Mouse (Mus musculus) neural tube, embryonic 15.5 days (tissue): ENCODE measurements at regions not wholly inside any gene's neighbourhood (a gene's known extent, or its start where the extent isn't known, plus 50 kb on each side); places are given as distances from the start of the nearest gene placed in this dataset.

Experiments used
- ATAC-seq: fragments of 200-750 bp; cut with Nextera tagmentation; 2 replicates; pipeline ENCODE4 v1.8.0; 2017; ENCODE audit warnings: mild to moderate bottlenecking, moderate TSS enrichment, moderate library complexity; ENCODE audit not compliant: low FRiP score
- H3K27ac ChIP-seq: fragments of 300-500 bp; sonication (generic); replicated peaks from 2 replicates; pipeline ENCODE4 v1.5.1; 2015; ENCODE audit warnings: mild to moderate bottlenecking, inconsistent platforms
- H3K27me3 ChIP-seq: fragments of 300-500 bp; sonication (generic); replicated peaks from 2 replicates; pipeline ENCODE4 v1.6.1; 2015; ENCODE audit warnings: inconsistent platforms
- H3K36me3 ChIP-seq: fragments of 300-500 bp; sonication (generic); 2 replicates; pipeline ENCODE4 v1.6.1; 2015; ENCODE audit warnings: inconsistent platforms
- H3K4me1 ChIP-seq: fragments of 300-500 bp; sonication (generic); 2 replicates; pipeline ENCODE4 v1.6.1; 2015; ENCODE audit warnings: inconsistent platforms
- H3K4me2 ChIP-seq: fragments of 300-500 bp; sonication (generic); 2 replicates; pipeline ENCODE4 v1.6.1; 2015; ENCODE audit warnings: inconsistent platforms, mild to moderate bottlenecking, moderate library complexity
- H3K4me3 ChIP-seq: fragments of 300-500 bp; sonication (generic); replicated peaks from 2 replicates; pipeline ENCODE4 v1.5.1; 2015; ENCODE audit warnings: mild to moderate bottlenecking, inconsistent platforms
- H3K9ac ChIP-seq: fragments of 300-500 bp; sonication (generic); replicated peaks from 2 replicates; pipeline ENCODE4 v1.6.1; 2015; ENCODE audit warnings: mild to moderate bottlenecking, inconsistent platforms
- H3K9me3 ChIP-seq: fragments of 300-500 bp; sonication (generic); replicated peaks from 2 replicates; pipeline ENCODE4 v1.6.1; 2016; ENCODE audit warnings: inconsistent platforms
- WGBS: fragments of 180-500 bp; shearing (Covaris S2); methylation state at CpG from one replicate; pipeline ENCODE4 v1.1.7; 2015; ENCODE audit warnings: mixed read lengths; 5-methylcytosine and 5-hydroxymethylcytosine counted together

GRCm38 (mm10) chr10:95003621-95004020, 59.0 kb upstream of the Plxnc1 start:
- Histone ChIP-seq H3K27me3 (no peaks in the 10 kb centered on the region), H3K4me1 (peaks cover 7% of the 10 kb centered on the region; the same call in 1 of the 2 replicates), H3K36me3 (no peaks in the 10 kb centered on the region), H3K27ac (no peak overlapping the region), H3K4me3 (no peak overlapping the region), H3K9me3 (no peaks in the 10 kb centered on the region), H3K4me2 (no peak overlapping the region), H3K9ac (no peak overlapping the region)
- no peak for ATAC-seq
- WGBS = 84% methylated on average over 7 of the region's 7 CpGs

DNA sequence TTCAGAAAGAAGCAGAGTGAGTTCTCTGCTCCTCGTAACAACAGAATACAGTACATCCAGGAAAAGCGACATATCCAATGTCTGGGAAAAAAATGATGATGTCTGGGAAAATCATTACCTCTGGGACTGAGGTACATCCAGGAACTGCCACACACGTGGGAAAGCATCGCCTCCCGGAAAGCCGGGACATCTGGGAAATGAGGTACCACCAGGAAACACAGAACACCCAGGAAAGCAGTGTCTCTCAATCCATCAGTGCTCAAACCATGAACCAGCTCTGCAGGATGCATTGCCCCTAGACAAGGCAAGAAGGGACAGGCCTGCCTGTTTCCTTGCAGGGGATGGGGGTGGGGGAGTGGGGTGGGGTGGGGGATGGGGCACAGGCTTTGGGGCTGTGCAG, 57.0 kb upstream of the Plxnc1 start:
- H3K9ac ChIP-seq = no peak overlapping the region
- 59% methylated on average over 6 of the region's 6 CpGs for WGBS
- H3K9me3 ChIP-seq = no peaks in the 10 kb centered on the region
- ATAC-seq = no peak
- no peaks in the 10 kb centered on the region for H3K36me3 ChIP-seq
- H3K27ac ChIP-seq = no peak overlapping the region
- no peak overlapping the region for H3K4me3 ChIP-seq
- H3K4me2 ChIP-seq = no peak overlapping the region
- no peaks in the 10 kb centered on the region for H3K27me3 ChIP-seq
- H3K4me1 ChIP-seq = peaks cover 7% of the 10 kb centered on the region; the same call in 1 of the 2 replicates

- H3K9me3 ChIP-seq = no peaks in the 10 kb centered on the region
- 94% methylated on average over 5 of the region's 5 CpGs for WGBS
- no peak for ATAC-seq
- no peaks in the 10 kb centered on the region for H3K27me3 ChIP-seq
- no peaks in the 10 kb centered on the region for H3K36me3 ChIP-seq
- no peak overlapping the region for H3K27ac ChIP-seq
- H3K4me3 ChIP-seq = no peak overlapping the region
- no peak overlapping the region for H3K4me2 ChIP-seq
- H3K4me1 ChIP-seq = peaks cover 7% of the 10 kb centered on the region; the same call in 1 of the 2 replicates
- H3K9ac ChIP-seq = no peak overlapping the region
Observed at GRCm38 (mm10) chr10:94999716-95000115, 55.1 kb upstream of the Plxnc1 start.
